Mouse (Mus musculus) testis, adult 2 months (tissue): ENCODE measurements around the gene Pck1. TPM values are rescaled to one million over a fixed set of nuclear protein-coding genes. Genes with fewer than 3 reads are reported as not detected.

Source experiments
- H3K27ac ChIP-seq: fragments of 200-500 bp; 2 replicates; pipeline ENCODE4 v1.5.1; 2012; ENCODE audit warnings: low read depth, low read length; ENCODE audit not compliant: control insufficient read depth, insufficient read depth
- H3K27me3 ChIP-seq: fragments of 200-500 bp; 2 replicates; pipeline ENCODE4 v1.6.1; 2012; ENCODE audit warnings: mild to moderate bottlenecking, low read length, moderate library complexity; ENCODE audit not compliant: control insufficient read depth, insufficient read depth
- H3K36me3 ChIP-seq: fragments of 200-500 bp; 2 replicates; pipeline ENCODE4 v1.6.1; 2012; ENCODE audit warnings: mild to moderate bottlenecking, low read length; ENCODE audit not compliant: control insufficient read depth, insufficient read depth
- H3K4me1 ChIP-seq: fragments of 200-500 bp; 2 replicates; pipeline ENCODE4 v1.6.1; 2012; ENCODE audit warnings: low read length; ENCODE audit not compliant: control insufficient read depth, insufficient read depth
- H3K4me3 ChIP-seq: fragments of 200-500 bp; 2 replicates; pipeline ENCODE4 v1.5.1; 2012; ENCODE audit warnings: low read depth, mild to moderate bottlenecking, low read length, moderate library complexity, mixed read lengths; ENCODE audit not compliant: control insufficient read depth
- CTCF ChIP-seq: fragments of 200-500 bp; IDR thresholded peaks from 2 replicates; pipeline ENCODE4 v1.5.1; 2012; ENCODE audit warnings: low read depth, mild to moderate bottlenecking, inconsistent platforms, low read length, moderate library complexity; ENCODE audit not compliant: control insufficient read depth, insufficient read depth, insufficient replicate concordance
- POLR2A ChIP-seq: fragments of 200-500 bp; IDR thresholded peaks from 2 replicates; pipeline ENCODE4 v1.6.1; 2012; ENCODE audit warnings: low read depth, mild to moderate bottlenecking, inconsistent platforms, low read length, moderate library complexity; ENCODE audit not compliant: control insufficient read depth
- polyA plus RNA-seq: library from polyadenylated mRNA; depleted of rRNA; stranded (reverse); fragments of >200 nt; gene quantifications from 2 replicates; pipeline ENCODE4 v1.2.3, GENCODE M21; 2012

Pck1 gene
- polyA plus RNA-seq, 1 experiment, result 0.23 TPM

DNA sequence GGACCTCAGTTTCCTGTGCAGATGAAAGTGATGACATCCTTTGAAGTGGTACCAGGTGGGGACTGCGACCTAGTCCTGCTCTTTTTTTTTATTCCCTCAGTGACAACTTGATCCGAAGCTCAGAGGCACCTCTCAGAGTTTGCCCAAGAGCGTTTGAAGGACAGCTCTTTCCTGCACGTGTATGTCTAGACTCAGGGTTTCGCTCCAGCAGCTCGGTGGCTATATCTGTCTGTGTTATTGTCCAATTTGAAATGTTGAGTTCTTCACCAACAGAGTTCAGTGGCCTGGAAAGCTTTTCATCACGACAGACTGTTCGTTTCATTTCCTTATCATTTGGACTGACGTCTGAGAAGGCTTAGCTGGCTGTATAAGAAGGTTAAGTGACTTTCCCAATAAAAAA lies 18.2 kb upstream of the Pck1 start:
- no peaks in the 10 kb centered on the region for H3K27me3 ChIP-seq
- H3K36me3 ChIP-seq, result no peaks in the 10 kb centered on the region
- no peaks in the 10 kb centered on the region for H3K4me1 ChIP-seq
- H3K27ac ChIP-seq, result no peak overlapping the region
- TF ChIP-seq POLR2A, result no peak
- TF ChIP-seq CTCF, result no peak
- no peak overlapping the region for H3K4me3 ChIP-seq

DNA sequence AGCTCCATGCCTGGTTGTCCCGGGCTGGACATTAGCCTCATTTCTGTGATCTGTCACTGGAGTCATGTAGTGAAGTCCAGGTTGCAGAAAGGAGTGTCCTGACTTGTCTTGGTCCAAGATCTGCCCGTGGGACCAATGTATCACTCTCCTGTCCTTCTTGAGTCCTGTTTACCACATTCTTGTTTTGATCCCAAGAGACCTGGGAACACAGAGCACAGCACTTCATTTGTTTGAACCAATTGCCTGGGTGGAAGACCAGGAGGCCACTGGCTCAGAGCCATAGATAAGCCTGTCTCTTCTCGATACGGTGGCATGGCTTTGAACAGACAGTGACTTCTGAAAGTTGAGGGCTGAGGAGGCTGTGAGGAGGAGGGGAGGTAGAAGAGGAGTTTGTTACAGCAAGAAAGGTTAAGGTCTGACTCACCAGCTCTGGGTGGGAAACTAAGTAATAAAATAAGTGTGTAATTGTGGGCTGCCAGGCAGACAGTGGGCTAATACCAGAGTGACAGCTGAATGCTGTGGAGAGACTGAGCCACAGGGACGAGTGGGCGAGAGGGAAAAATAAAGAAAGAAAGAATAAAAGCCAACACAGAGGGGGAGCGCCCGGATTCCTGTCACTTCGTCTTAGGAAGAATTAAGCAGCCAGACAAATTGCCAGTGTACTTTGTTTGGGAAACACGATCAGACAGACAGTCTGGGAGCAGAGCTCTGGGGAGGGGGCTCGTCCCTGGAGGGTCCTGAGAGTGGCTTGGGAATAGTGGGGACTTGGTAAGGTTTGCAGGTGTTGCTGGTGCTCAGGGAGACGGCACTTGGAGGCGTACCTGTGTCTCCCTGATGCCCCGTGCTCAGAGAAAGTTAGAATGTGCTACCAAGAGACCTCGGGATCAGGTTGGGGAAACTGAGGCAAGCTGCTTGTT lies 14.3 kb upstream of the Pck1 start:
- H3K27ac ChIP-seq, result 0 out of 2 replicates have a peak overlapping the region, but pooled peaks have one; percentile 26

DNA sequence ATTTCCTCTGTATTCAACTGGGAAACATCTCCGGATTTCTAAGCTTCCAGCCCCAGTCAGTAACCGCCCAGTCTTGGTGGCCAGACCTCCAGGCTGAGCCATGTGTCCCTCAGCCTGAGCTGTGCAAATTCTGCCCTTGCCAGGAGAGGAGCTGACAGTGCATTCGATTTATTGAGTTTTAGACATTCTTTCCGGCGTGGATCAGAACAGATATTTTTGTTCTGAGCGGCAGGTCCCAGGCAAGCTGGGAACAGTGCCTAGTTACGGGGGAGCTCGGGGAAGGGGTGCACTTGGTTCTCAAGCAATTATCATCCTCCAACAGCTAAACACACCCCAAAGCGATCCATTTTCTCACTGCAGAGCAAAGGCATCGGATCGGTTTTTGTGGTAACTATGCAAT lies 9.2 kb upstream of the Pck1 start:
- Histone ChIP-seq H3K36me3 (no peaks in the 10 kb centered on the region), H3K4me3 (no peak overlapping the region), H3K27me3 (no peaks in the 10 kb centered on the region), H3K27ac (no peak overlapping the region; the same call in 1 of the 2 replicates), H3K4me1 (no peaks in the 10 kb centered on the region)
- TF ChIP-seq POLR2A (no peak), CTCF (no peak)

More for the DNA sequence above, 14.3 kb upstream of the Pck1 start:
- no peaks in the 10 kb centered on the region for H3K36me3 ChIP-seq
- no peak for TF ChIP-seq CTCF
- TF ChIP-seq POLR2A, result no peak
- H3K27me3 ChIP-seq, result no peaks in the 10 kb centered on the region
- no peaks in the 10 kb centered on the region for H3K4me1 ChIP-seq
- no peak overlapping the region for H3K4me3 ChIP-seq

DNA sequence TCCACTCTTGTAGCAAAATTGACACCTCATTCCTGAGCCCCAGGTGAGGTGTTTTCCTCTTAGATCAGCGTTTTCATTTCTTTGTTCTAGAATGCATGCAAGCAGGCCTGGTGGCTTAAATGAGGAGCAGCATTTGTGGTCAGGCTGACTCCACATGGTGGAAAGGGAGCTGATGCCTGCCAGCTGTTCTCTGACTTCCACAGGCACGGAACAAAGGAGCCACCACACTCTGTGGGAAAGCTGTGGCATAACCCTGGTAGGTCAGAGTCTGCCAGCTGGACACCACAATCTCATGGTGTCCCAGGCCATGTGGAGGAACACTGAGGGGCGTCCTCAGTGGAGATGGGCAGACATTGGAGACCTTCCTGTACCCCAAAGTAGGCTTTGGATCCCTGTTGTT lies 7.0 kb upstream of the Pck1 start:
- Histone ChIP-seq H3K4me1 (no peaks in the 10 kb centered on the region), H3K27me3 (no peaks in the 10 kb centered on the region)
- TF ChIP-seq POLR2A (no peak), CTCF (no peak)

DNA sequence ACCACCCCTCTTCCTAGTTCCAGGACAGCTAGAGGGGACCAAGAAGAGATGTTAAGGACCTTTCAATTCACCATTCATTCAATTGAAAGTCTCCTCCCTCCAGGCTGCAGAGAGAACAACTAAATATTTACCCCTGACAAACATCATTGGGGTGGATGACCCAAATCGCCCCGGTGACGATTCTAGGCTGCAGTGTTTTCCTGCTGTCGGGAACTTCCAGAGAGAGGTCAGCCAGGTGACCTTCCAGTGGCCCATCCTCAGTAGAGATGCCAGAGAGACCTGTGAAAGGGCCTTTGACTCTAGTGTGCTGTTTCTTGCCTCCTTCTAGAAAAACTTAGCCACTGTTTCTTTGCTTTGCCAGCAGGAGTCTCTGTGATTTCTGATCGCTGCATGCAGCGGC lies 6.1 kb upstream of the Pck1 start:
- H3K27me3 ChIP-seq, result no peaks in the 10 kb centered on the region
- H3K4me1 ChIP-seq, result no peaks in the 10 kb centered on the region
- TF ChIP-seq POLR2A (no peak), CTCF (no peak)
- H3K36me3 ChIP-seq, result no peaks in the 10 kb centered on the region
- no peak overlapping the region for H3K27ac ChIP-seq
- no peak overlapping the region for H3K4me3 ChIP-seq

More for the DNA sequence above, 7.0 kb upstream of the Pck1 start:
- no peak overlapping the region for H3K4me3 ChIP-seq
- no peak overlapping the region for H3K27ac ChIP-seq
- H3K36me3 ChIP-seq, result no peaks in the 10 kb centered on the region

DNA sequence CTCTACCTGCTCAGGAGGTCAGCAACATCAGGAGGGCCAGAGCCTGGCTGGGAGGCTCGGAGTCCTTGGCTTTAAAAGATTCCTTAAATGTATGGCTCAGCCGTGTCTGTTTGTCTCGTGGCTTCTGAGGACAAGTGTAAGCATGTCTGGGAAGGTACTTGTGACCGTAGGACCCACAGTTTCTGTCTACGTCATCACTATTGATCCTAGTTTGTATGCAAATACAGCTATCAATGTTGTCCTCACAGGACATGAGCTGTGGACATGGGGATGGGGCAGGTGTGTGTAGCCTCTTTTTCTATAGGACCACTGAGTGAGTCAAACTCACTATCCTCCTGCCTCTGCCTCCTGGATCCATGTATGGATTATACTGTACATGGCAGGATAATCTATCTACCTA lies 4.8 kb upstream of the Pck1 start:
- TF ChIP-seq POLR2A (no peak), CTCF (no peak)
- H3K36me3 ChIP-seq, result no peaks in the 10 kb centered on the region
- no peaks in the 10 kb centered on the region for H3K27me3 ChIP-seq
- H3K4me3 ChIP-seq, result no peak overlapping the region
- no peaks in the 10 kb centered on the region for H3K4me1 ChIP-seq
- H3K27ac ChIP-seq, result no peak overlapping the region

DNA sequence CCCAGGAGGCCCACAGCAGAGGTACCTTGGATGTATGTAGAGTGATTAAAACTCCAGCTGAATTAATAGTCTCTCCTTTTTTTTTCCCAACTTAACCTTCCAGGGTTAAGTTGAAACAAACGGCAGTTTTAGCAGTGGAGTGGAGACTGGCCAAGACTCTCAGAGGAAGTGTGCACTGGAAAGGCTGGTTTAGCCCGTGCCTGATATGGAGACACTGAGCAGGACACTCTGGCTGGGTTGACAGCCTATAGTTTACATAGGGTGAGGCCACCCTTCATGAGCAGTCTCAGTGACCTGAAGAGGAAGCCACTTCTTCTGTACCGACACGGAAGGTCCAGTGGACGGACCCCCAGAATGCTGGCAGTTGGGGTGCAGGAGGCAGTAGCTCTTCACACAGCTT lies 1.5 kb upstream of the Pck1 start:
- Histone ChIP-seq H3K27me3 (no peaks in the 10 kb centered on the region), H3K4me3 (no peak overlapping the region), H3K4me1 (no peaks in the 10 kb centered on the region), H3K27ac (no peak overlapping the region), H3K36me3 (no peaks in the 10 kb centered on the region)
- TF ChIP-seq POLR2A (no peak), CTCF (no peak)
